Mouse (Mus musculus) central nervous system, embryonic 11.5 days (tissue): Measurements from ENCODE around the gene Gm10135. TPM values are rescaled to one million over a fixed set of nuclear protein-coding genes. Genes with fewer than 3 reads are reported as not detected.

Experiments
- polyA plus RNA-seq: library from polyadenylated mRNA; depleted of rRNA; stranded (reverse); fragments of >200 nt; gene quantifications from 2 replicates; pipeline ENCODE4 v1.2.3, GENCODE M21; 2012; rRNA removed

The Gm10135 gene
- polyA plus RNA-seq, result not detected in 2 replicates

DNA sequence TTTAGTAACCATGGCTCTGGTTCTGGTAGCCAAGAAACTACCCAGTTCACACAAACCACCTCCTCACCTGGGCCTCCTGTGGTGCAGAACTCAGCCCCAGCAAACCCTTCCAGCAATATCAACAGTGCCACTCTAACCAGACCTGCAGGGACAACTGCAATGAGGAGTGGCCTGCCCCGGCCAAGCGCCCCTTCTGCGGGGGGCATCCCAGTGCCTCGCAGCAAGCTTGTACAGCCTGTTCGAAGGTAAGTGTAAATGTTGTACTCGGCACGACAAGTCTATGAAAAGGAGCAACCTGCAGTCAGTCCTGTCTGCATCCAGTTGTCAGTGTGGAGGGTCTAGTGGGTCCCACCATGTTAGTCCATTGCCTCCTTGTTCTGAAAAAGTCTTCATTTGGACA lies at the start of gene Gm10135:
Gm10135 (minus strand) TSS at position 101 of the 400 bp plus-strand sequence.

DNA sequence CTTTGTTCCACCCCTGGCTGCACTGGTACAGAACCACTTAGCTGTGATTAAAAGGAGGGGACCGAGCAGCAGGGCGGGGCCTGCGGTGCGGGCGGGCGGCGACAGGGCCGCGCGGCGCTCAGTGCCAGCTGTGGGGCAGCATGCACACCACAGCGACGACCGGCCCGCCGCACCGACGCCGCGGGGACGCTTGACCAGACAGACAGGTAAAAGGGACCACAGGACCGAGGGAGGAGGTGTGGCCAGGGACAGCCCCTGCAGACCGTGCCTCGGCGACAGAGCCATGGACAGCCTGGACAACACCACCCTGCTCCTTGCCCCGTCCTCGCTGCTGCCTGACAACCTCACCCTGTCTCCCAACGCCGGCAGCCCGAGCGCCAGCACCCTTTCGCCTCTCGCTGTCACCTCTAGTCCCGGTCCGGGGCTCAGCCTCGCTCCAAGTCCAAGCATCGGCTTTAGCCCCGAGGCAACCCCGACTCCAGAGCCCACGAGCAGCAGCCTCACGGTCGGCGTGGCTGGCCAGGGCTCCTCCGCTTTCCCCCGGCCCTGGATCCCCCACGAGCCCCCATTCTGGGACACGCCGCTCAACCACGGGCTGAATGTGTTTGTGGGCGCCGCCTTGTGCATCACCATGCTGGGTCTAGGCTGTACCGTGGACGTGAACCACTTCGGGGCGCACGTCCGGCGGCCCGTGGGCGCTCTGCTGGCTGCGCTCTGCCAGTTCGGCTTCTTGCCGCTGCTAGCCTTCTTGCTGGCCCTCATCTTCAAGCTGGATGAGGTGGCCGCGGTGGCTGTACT lies 32.5 kb upstream of the Gm10135 start, which contains the start of gene Slc10a4:
Slc10a4 (plus strand) TSS at position 100 of the 798 bp plus-strand sequence.

Other genes starting within 250 kb of the Gm10135 start
- gene Txk, start 221.9 kb downstream of the Gm10135 start, polyA plus RNA-seq, result 0.02 and 0.04 TPM in 2 replicates
- gene Tec, start 106.2 kb downstream of the Gm10135 start, polyA plus RNA-seq, result 3.7 and 4.4 TPM in 2 replicates
- gene Slain2, start 60.4 kb downstream of the Gm10135 start, polyA plus RNA-seq, result 17.2 and 27.9 TPM in 2 replicates
- 5.2 and 9.3 TPM in 2 replicates for gene Slc10a4, start 32.2 kb upstream of the Gm10135 start, polyA plus RNA-seq